Mouse (Mus musculus): ENCODE results near the gene Dnaja3.

Dnaja3 gene

GRCm38 (mm10) chr16:4607818-4608531, 31.8 kb upstream of the Dnaja3 start:
- DNase-seq, result peak; percentile 76

- DNase-seq, result no peak
Measured at GRCm38 (mm10) chr16:4608532-4609059, 31.2 kb upstream of the Dnaja3 start.

GRCm38 (mm10) chr16:4611193-4611592, 28.6 kb upstream of the Dnaja3 start:
- no peak for DNase-seq

- DNase-seq, result no peak
Measured at GRCm38 (mm10) chr16:4611676-4612075, 28.1 kb upstream of the Dnaja3 start.

- no peak for DNase-seq
Measured at GRCm38 (mm10) chr16:4613736-4614135, 26.1 kb upstream of the Dnaja3 start.

- DNase-seq, result no peak
Measured at GRCm38 (mm10) chr16:4614639-4615038, 25.1 kb upstream of the Dnaja3 start.

GRCm38 (mm10) chr16:4615297-4615696, 24.5 kb upstream of the Dnaja3 start:
- DNase-seq, result no peak

- DNase-seq, result no peak
Measured at GRCm38 (mm10) chr16:4616829-4617228, 23.0 kb upstream of the Dnaja3 start.

GRCm38 (mm10) chr16:4624074-4624473, 15.7 kb upstream of the Dnaja3 start:
- DNase-seq, result no peak

GRCm38 (mm10) chr16:4624481-4625110, 15.2 kb upstream of the Dnaja3 start, which contains the start of gene Pam16:
Pam16 (minus strand) TSS chr16:4624988.
- peak; percentile 88 for DNase-seq

GRCm38 (mm10) chr16:4627105-4627504, 12.7 kb upstream of the Dnaja3 start:
- DNase-seq, result no peak

- no peak for DNase-seq
Measured at GRCm38 (mm10) chr16:4628898-4629419, 10.8 kb upstream of the Dnaja3 start.

GRCm38 (mm10) chr16:4629950-4630349, 9.8 kb upstream of the Dnaja3 start:
- peak; percentile 75 for DNase-seq

- DNase-seq, result peak; percentile 42
Measured at GRCm38 (mm10) chr16:4632050-4632449, 7.7 kb upstream of the Dnaja3 start.

GRCm38 (mm10) chr16:4633661-4634060, 6.1 kb upstream of the Dnaja3 start:
- no peak for DNase-seq

GRCm38 (mm10) chr16:4634681-4635080, 5.1 kb upstream of the Dnaja3 start:
- DNase-seq, result no peak

GRCm38 (mm10) chr16:4635760-4636159, 4.0 kb upstream of the Dnaja3 start:
- no peak for DNase-seq

GRCm38 (mm10) chr16:4638891-4639390, 848 bp upstream of the Dnaja3 start:
- no peak for DNase-seq

GRCm38 (mm10) chr16:4640267-4641005, 647 bp downstream of the Dnaja3 start:
- no peak for DNase-seq

- DNase-seq, result no peak
Measured at GRCm38 (mm10) chr16:4641119-4641838, 1.5 kb downstream of the Dnaja3 start.

GRCm38 (mm10) chr16:4642190-4642589, 2.4 kb downstream of the Dnaja3 start:
- no peak for DNase-seq

- no peak for DNase-seq
Measured at GRCm38 (mm10) chr16:4642937-4643336, 3.1 kb downstream of the Dnaja3 start.

All from right cerebral cortex, postnatal 4 days (tissue).